Mouse (Mus musculus): ENCODE measurements around the gene Map3k5.

DNA sequence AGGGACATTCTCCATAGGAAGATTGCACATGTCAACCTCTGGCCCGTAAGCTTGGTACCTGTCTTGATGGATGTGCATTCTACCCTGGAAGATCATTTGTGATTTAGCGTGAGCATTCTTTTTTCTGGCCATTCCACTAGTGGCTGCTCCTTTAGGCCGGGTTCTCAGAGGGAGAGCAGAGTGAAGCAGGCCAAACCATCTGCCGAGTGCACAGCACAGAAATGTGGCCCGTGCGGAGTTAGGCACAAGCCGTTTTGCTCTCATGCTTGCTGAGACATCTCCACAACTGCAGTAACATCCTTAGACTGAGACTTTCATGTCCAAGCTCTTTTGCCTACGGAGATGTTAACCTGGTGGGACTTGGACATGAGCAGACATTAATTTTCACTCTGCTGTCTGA is 107.8 kb downstream of the Map3k5 start:
- TF ChIP-seq MEF2A (IDR thresholded peaks at IDR 0.05; ENCODE audit: borderline replicate concordance, low read depth, low read length) (no peak), RAD21 (IDR thresholded peaks at IDR 0.05; ENCODE audit: low read depth, low read length) (no peak), CTCF (conservative IDR thresholded peaks at IDR 0.05 in 1 of 2, IDR thresholded peaks at IDR 0.05 in 1 of 2; ENCODE audit: low read depth in 2 of 2, low read length in 2 of 2) (no peak), POLR2AphosphoS2 (IDR thresholded peaks at IDR 0.05; ENCODE audit: low read depth, low read length) (no peak), SMC3 (IDR thresholded peaks at IDR 0.05; ENCODE audit: low read depth, low read length) (no peak)

All from CH12.LX (cell line).